Mouse (Mus musculus) lung, embryonic 16.5 days (tissue): Measurements from ENCODE around the gene Ufm1. TPM values are rescaled to one million over a fixed set of nuclear protein-coding genes. Genes with fewer than 3 reads are reported as not detected.

Experiments
- ATAC-seq: fragments of 200-750 bp; cut with Nextera tagmentation; 2 replicates; pipeline ENCODE4 v1.8.0; 2017; ENCODE audit warnings: low read depth, mild to moderate bottlenecking, moderate library complexity
- H3K27ac ChIP-seq: fragments of 300-500 bp; sonication (generic); 2 replicates; pipeline ENCODE4 v1.5.1; 2014; ENCODE audit warnings: mild to moderate bottlenecking, control low read depth, low read length
- H3K27me3 ChIP-seq: fragments of 300-500 bp; sonication (generic); 2 replicates; pipeline ENCODE4 v1.6.1; 2014; ENCODE audit warnings: low read depth, low read length, mixed read lengths; ENCODE audit not compliant: control insufficient read depth, insufficient read depth
- H3K36me3 ChIP-seq: fragments of 300-500 bp; sonication (generic); 2 replicates; pipeline ENCODE4 v1.6.1; 2014; ENCODE audit warnings: low read length; ENCODE audit not compliant: control insufficient read depth, insufficient read depth
- H3K4me1 ChIP-seq: fragments of 300-500 bp; sonication (generic); replicated peaks from 2 replicates; pipeline ENCODE4 v1.6.1; 2014; ENCODE audit warnings: low read length, mixed read lengths; ENCODE audit not compliant: control insufficient read depth, insufficient read depth
- H3K4me2 ChIP-seq: fragments of 300-500 bp; sonication (generic); 2 replicates; pipeline ENCODE4 v1.6.1; 2014; ENCODE audit warnings: low read depth, low read length, control low read depth
- H3K4me3 ChIP-seq: fragments of 300-500 bp; sonication (generic); 2 replicates; pipeline ENCODE4 v1.5.1; 2014; ENCODE audit warnings: mild to moderate bottlenecking, low read length, control low read depth
- H3K9ac ChIP-seq: fragments of 300-500 bp; sonication (generic); 2 replicates; pipeline ENCODE4 v1.6.1; 2014; ENCODE audit warnings: low read length, control low read depth
- H3K9me3 ChIP-seq: fragments of 300-500 bp; sonication (generic); 2 replicates; pipeline ENCODE4 v1.6.1; 2016; ENCODE audit warnings: low read length; ENCODE audit not compliant: control insufficient read depth
- WGBS: fragments of 180-500 bp; shearing (Covaris S2); extraction: QIAGEN DNeasy Blood & Tissue Kit; methylation state at CpG from one replicate; pipeline ENCODE4 v1.1.7; 2014; 5-methylcytosine and 5-hydroxymethylcytosine counted together
- polyA plus RNA-seq: library from polyadenylated mRNA; unstranded; fragments of >200 nt; fragmentation: Nextera tagmentation; extraction: Ambion mirVana; gene quantifications from 2 replicates; pipeline ENCODE4 v1.2.1, GENCODE M21; 2015

The Ufm1 gene
- 97.7 and 103 TPM in 2 replicates for polyA plus RNA-seq

GRCm38 (mm10) chr3:53863383-53864220 is at the start of gene Ufm1:
Gene Ufm1, minus strand, starts transcription at chr3:53863830.
- under 1% methylated on average over 58 of the region's 58 CpGs for WGBS
- Histone ChIP-seq H3K4me2 (peak within 1 kb of the TSS; percentile 90), H3K9ac (peak within 1 kb of the TSS; percentile 86), H3K27ac (peak within 1 kb of the TSS; percentile 50; the same call in 1 of the 2 replicates), H3K27me3 (no peaks in the 10 kb centered on the region), H3K36me3 (peaks cover 20% of the 10 kb centered on the region), H3K4me1 (peaks cover 6% of the 10 kb centered on the region), H3K9me3 (no peaks in the 10 kb centered on the region), H3K4me3 (peak within 1 kb of the TSS; percentile 98)
- peak; percentile 99 for ATAC-seq

- H3K36me3 ChIP-seq, result no peaks in the 10 kb centered on the region
- no peaks in the 10 kb centered on the region for H3K27me3 ChIP-seq
- no peak overlapping the region for H3K27ac ChIP-seq
- H3K4me3 ChIP-seq, result no peak overlapping the region
- 0 out of 2 replicates have a peak, but pooled peaks have one; percentile 20 for ATAC-seq
- no peak overlapping the region for H3K4me2 ChIP-seq
- no peaks in the 10 kb centered on the region for H3K4me1 ChIP-seq
- H3K9ac ChIP-seq, result no peak overlapping the region
- H3K9me3 ChIP-seq, result no peaks in the 10 kb centered on the region
- 59% methylated on average over 12 of the region's 12 CpGs for WGBS
Observed at GRCm38 (mm10) chr3:53890619-53891540, 27.2 kb upstream of the Ufm1 start.

- WGBS, result 83% methylated on average over 1 of the region's 1 CpGs
- Histone ChIP-seq H3K4me3 (no peak overlapping the region), H3K36me3 (no peaks in the 10 kb centered on the region), H3K4me1 (no peaks in the 10 kb centered on the region), H3K27ac (no peak overlapping the region), H3K27me3 (no peaks in the 10 kb centered on the region), H3K9ac (no peak overlapping the region), H3K9me3 (no peaks in the 10 kb centered on the region), H3K4me2 (no peak overlapping the region)
- ATAC-seq, result no peak
Observed at GRCm38 (mm10) chr3:53871596-53871995, 8.0 kb upstream of the Ufm1 start.

- H3K4me3 ChIP-seq, result no peak overlapping the region
- H3K9ac ChIP-seq, result no peak overlapping the region
- no peaks in the 10 kb centered on the region for H3K36me3 ChIP-seq
- no peak overlapping the region for H3K27ac ChIP-seq
- 74% methylated on average over 6 of the region's 6 CpGs for WGBS
- H3K4me2 ChIP-seq, result no peak overlapping the region
- H3K27me3 ChIP-seq, result no peaks in the 10 kb centered on the region
- no peaks in the 10 kb centered on the region for H3K9me3 ChIP-seq
- H3K4me1 ChIP-seq, result no peaks in the 10 kb centered on the region
- no peak for ATAC-seq
Observed at GRCm38 (mm10) chr3:53870482-53870881, 6.9 kb upstream of the Ufm1 start.

GRCm38 (mm10) chr3:53869263-53869662 is 5.6 kb upstream of the Ufm1 start:
- no peak overlapping the region for H3K4me2 ChIP-seq
- no peak overlapping the region for H3K27ac ChIP-seq
- no peaks in the 10 kb centered on the region for H3K27me3 ChIP-seq
- H3K4me3 ChIP-seq, result no peak overlapping the region
- 2% methylated on average over 1 of the region's 1 CpGs for WGBS
- no peak for ATAC-seq
- H3K36me3 ChIP-seq, result no peaks in the 10 kb centered on the region
- no peaks in the 10 kb centered on the region for H3K4me1 ChIP-seq
- H3K9ac ChIP-seq, result no peak overlapping the region
- no peaks in the 10 kb centered on the region for H3K9me3 ChIP-seq

- Histone ChIP-seq H3K9me3 (no peaks in the 10 kb centered on the region), H3K27me3 (no peaks in the 10 kb centered on the region), H3K9ac (no peak overlapping the region), H3K36me3 (no peaks in the 10 kb centered on the region), H3K4me3 (no peak overlapping the region), H3K4me2 (no peak overlapping the region), H3K27ac (no peak overlapping the region), H3K4me1 (no peaks in the 10 kb centered on the region)
- 75% methylated on average over 4 of the region's 4 CpGs for WGBS
- no peak for ATAC-seq
Observed at GRCm38 (mm10) chr3:53868212-53868611, 4.6 kb upstream of the Ufm1 start.

- H3K27ac ChIP-seq, result no peak overlapping the region
- H3K4me3 ChIP-seq, result no peak overlapping the region
- H3K9me3 ChIP-seq, result no peaks in the 10 kb centered on the region
- no peak overlapping the region for H3K4me2 ChIP-seq
- ATAC-seq, result no peak
- H3K4me1 ChIP-seq, result no peaks in the 10 kb centered on the region
- H3K27me3 ChIP-seq, result no peaks in the 10 kb centered on the region
- H3K9ac ChIP-seq, result no peak overlapping the region
- peaks cover 24% of the 10 kb centered on the region for H3K36me3 ChIP-seq
- WGBS, result 84% methylated on average over 3 of the region's 3 CpGs
Observed at GRCm38 (mm10) chr3:53854831-53855230, 8.8 kb downstream of the Ufm1 start.

- H3K4me3 ChIP-seq, result no peak overlapping the region
- no peak overlapping the region for H3K4me2 ChIP-seq
- H3K4me1 ChIP-seq, result no peaks in the 10 kb centered on the region
- H3K9ac ChIP-seq, result no peak overlapping the region
- H3K9me3 ChIP-seq, result no peaks in the 10 kb centered on the region
- no peaks in the 10 kb centered on the region for H3K27me3 ChIP-seq
- no peak for ATAC-seq
- no peak overlapping the region for H3K27ac ChIP-seq
- peaks cover 19% of the 10 kb centered on the region for H3K36me3 ChIP-seq
- 78% methylated on average over 4 of the region's 4 CpGs for WGBS
Observed at GRCm38 (mm10) chr3:53854261-53854660, 9.4 kb downstream of the Ufm1 start.

GRCm38 (mm10) chr3:53848262-53848661 is 15.4 kb downstream of the Ufm1 start:
- no peaks in the 10 kb centered on the region for H3K9me3 ChIP-seq
- 74% methylated on average over 11 of the region's 11 CpGs for WGBS
- no peak for ATAC-seq

More at GRCm38 (mm10) chr3:53848262-53848661, 15.4 kb downstream of the Ufm1 start:
- no peaks in the 10 kb centered on the region for H3K36me3 ChIP-seq
- H3K4me3 ChIP-seq, result no peak overlapping the region
- H3K4me2 ChIP-seq, result no peak overlapping the region
- no peak overlapping the region for H3K27ac ChIP-seq
- no peaks in the 10 kb centered on the region for H3K27me3 ChIP-seq
- no peaks in the 10 kb centered on the region for H3K4me1 ChIP-seq
- no peak overlapping the region for H3K9ac ChIP-seq
